Mouse (Mus musculus) lung, adult 2 months (tissue): ENCODE measurements around the gene Gm20696.

Experiments
- CTCF ChIP-seq: fragments of 200-500 bp; IDR thresholded peaks from 2 replicates; pipeline ENCODE4 v1.5.1; 2011; ENCODE audit warnings: mild to moderate bottlenecking, low read length, control low read depth; ENCODE audit not compliant: insufficient read depth
- POLR2A ChIP-seq: fragments of 200-500 bp; IDR thresholded peaks from 2 replicates; pipeline ENCODE4 v1.6.1; 2011; ENCODE audit warnings: low read depth, mild to moderate bottlenecking, control low read depth, low read length, borderline replicate concordance; ENCODE audit errors: extremely low read depth

- TF ChIP-seq CTCF, result no peak
- no peak for TF ChIP-seq POLR2A
These were observed 340.7 kb downstream of the Gm20696 start for GRCm38 (mm10) chr6:99325881-99326280.
